Mouse (Mus musculus) olfactory bulb, adult 2 months (tissue): Measurements from ENCODE around the gene Celf2.

Experiments used
- CTCF ChIP-seq: fragments of 200-500 bp; IDR thresholded peaks from 2 replicates; pipeline ENCODE4 v1.5.1; 2012; ENCODE audit warnings: low read depth, mild to moderate bottlenecking, low read length, moderate library complexity; ENCODE audit not compliant: insufficient read depth
- POLR2A ChIP-seq: fragments of 200-500 bp; IDR thresholded peaks from 2 replicates; pipeline ENCODE4 v1.6.1; 2012; ENCODE audit warnings: mild to moderate bottlenecking, low read depth, low read length, moderate library complexity; ENCODE audit not compliant: insufficient read depth

DNA sequence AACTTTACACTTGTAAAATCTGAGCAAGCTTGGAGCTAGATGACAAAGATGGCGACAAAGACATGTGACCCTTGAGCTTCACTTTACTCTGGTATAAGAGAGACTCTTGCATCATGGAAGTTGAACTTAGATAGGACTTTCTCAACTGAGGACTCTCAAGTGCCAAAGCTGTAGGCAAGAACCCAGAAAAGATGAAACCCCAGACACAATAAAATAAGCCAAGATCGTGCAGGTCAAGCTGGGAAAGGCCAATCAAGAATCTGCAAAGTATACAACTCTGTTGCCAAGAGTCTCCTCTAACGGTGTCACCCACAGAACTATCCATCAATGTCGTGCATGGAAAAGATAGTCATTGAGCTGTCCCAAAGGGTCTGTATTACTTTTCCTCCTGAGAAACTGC lies 558.7 kb downstream of the Celf2 start:
- TF ChIP-seq CTCF, result no peak
- TF ChIP-seq POLR2A, result no peak
